Mouse (Mus musculus): ENCODE results near the gene Poldip3.

The Poldip3 gene

DNA sequence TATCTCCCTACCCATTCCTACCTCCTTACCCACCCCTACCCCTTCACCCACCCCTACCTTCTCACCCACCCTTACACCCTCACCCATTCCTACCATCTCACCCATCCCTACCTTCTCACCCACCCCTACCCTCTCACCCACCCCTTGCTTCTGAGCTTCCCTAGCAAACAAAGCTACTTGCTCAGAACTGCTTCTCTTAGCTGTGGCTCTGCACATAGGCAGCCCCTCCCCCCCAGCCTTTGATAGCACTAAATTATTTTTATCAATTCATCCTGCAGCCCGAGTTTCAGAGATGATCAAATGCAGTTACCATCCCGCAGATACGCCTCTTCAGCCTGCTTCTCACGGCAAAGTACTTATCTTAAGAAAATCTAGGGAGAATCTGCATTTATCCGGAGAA lies 65.7 kb downstream of the Poldip3 start:
- DNase-seq: no peak

Data from right cerebral cortex, postnatal 25 days (tissue).